Mouse (Mus musculus): Measurements from ENCODE around the gene Hdhd3. TPM values are rescaled to one million over a fixed set of nuclear protein-coding genes. Genes with fewer than 3 reads are reported as not detected.

Hdhd3 gene
- total RNA-seq, 1 experiment = 0.62 TPM

DNA sequence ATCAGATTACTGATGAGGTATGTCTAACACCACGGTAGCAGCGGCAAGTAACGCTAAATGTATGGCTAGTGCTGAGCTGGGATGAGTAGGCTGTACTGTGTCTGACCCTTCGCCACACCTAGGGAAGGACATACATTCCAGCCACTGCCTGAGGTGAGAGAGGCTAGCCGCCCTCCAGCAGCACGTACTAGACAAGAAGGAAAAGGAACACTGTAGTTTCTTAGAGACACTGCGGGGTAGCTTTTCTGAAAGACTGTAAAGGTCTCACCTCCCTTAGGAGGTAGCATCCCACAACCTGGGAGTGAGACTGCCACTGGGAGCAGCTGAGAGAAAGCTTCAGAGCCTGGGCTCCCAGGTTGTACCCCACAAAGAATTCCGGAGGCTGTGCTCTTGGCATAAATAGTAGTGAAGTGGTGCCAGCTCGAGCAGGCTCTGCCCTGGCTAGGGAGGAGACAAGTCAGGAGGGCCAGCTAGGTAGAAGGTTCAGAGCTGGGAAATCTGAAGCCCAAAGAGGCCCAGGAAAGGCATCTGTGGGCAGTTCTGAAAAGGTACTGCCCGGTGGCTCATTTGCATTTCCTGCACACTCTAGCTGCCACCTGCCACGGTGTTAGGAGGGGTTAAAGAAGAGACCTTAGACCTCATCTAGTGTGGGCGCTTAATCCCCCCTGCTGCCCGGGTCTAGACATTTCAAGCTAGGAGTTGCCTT lies 15.3 kb upstream of the Hdhd3 start:
- Histone ChIP-seq H3K4me3 (ENCODE audit: insufficient read depth in 1 of 2, low read depth in 1 of 2, low read length in 2 of 2, poor library complexity in 1 of 2, severe bottlenecking in 1 of 2) (peak overlapping the region in 1 of 2 experiments; percentile 89; a peak in 2 of 4 replicates), H3K4me1 (ENCODE audit: control insufficient read depth in 2 of 2, insufficient read depth in 2 of 2, low read length in 2 of 2, poor library complexity in 1 of 2) (peaks cover 0 to 3% of the 10 kb centered on the region in 2 experiments; a peak in 1 of 4 replicates), H3K27ac (ENCODE audit: insufficient read depth, low read depth, low read length, poor library complexity, severe bottlenecking) (no peak overlapping the region), H3K36me3 (ENCODE audit: control insufficient read depth, insufficient read depth, low read length, poor library complexity, severe bottlenecking) (peaks cover 3% of the 10 kb centered on the region; the same call in 1 of the 2 replicates), H3K9me3 (ENCODE audit: control insufficient read depth, insufficient read depth, low read depth, low read length) (no peaks in the 10 kb centered on the region), H3K9ac (ENCODE audit: insufficient read depth, low read depth, low read length, poor library complexity, severe bottlenecking) (no peak overlapping the region)
- in situ Hi-C loops (cut with MboI; ENCODE audit: low sequenced_read_pairs in 2 of 2, unreplicated experiment in 2 of 2) = no loop called here
- no peak for TF ChIP-seq MAFK (IDR thresholded peaks at IDR 0.05; ENCODE audit: insufficient read depth, low read depth, low read length)
- TF ChIP-seq ZNF384 (IDR thresholded peaks at IDR 0.05; ENCODE audit: low read depth, low read length) = no peak
- no peak for TF ChIP-seq CHD2 (IDR thresholded peaks at IDR 0.05; ENCODE audit: low read depth, low read length)
- TF ChIP-seq ZC3H11A (IDR thresholded peaks at IDR 0.05; ENCODE audit: borderline replicate concordance, low read depth, low read length) = no peak
- TF ChIP-seq HCFC1 (IDR thresholded peaks at IDR 0.05; ENCODE audit: borderline replicate concordance, insufficient read depth, low read length) = no peak
- DNase-seq (ENCODE audit: low read depth, low spot score) = no peak

DNA sequence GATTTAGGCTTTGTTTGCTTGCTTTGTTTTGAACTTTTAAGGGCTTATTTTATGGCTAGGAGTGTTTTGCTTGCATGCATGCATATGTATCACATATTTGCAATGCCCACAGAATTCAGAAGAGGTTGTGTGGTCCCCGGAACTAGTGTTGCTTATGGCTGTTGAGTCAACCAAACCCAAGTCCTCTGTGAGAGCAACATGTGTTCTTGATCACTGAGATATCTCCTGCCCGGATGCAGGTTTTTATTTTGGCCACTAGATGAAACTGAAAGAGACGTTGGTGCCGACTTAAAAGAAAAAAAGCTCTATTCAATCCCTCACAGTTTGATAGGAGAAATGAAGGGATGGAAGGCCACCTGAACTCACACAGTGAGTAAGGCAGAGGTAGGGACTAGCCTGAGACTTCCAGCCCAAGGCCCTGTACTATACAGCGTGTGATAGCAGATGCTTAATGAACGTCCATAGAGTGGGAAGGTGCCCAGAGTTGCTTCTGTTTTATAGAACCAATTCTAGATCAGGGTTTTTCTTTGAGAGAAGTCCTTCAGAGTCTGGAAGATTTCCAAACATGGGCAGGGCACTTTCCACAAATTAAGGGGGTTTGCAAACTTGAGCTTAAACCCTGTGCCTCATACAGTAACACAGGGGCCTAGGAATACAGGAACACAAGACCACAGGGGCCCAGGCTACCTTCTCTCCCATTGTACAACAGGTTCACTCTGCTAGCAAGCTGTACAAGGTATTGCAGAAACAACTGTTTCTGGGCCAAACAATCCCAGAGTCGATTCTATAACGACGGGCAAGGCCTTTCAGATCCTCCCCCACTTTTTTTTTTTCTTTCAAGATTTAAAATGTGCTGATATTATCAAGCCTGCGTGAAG lies 14.5 kb upstream of the Hdhd3 start:
- in situ Hi-C loops (cut with MboI; ENCODE audit: low sequenced_read_pairs in 2 of 2, unreplicated experiment in 2 of 2) = no loop called here
- peaks cover 0 to 3% of the 10 kb centered on the region in 2 experiments; a peak in 1 of 4 replicates for H3K4me1 ChIP-seq (ENCODE audit: control insufficient read depth in 2 of 2, insufficient read depth in 2 of 2, low read length in 2 of 2, poor library complexity in 1 of 2)
- no peak overlapping the region for H3K9ac ChIP-seq (ENCODE audit: insufficient read depth, low read depth, low read length, poor library complexity, severe bottlenecking)
- H3K36me3 ChIP-seq (ENCODE audit: control insufficient read depth, insufficient read depth, low read length, poor library complexity, severe bottlenecking) = peaks cover 4% of the 10 kb centered on the region; the same call in 1 of the 2 replicates
- no peak overlapping the region for H3K4me3 ChIP-seq (ENCODE audit: insufficient read depth in 1 of 2, low read depth in 1 of 2, low read length in 2 of 2, poor library complexity in 1 of 2, severe bottlenecking in 1 of 2)
- TF ChIP-seq ZNF384 (IDR thresholded peaks at IDR 0.05; ENCODE audit: low read depth, low read length) (no peak), MAFK (IDR thresholded peaks at IDR 0.05; ENCODE audit: insufficient read depth, low read depth, low read length) (no peak), ZC3H11A (IDR thresholded peaks at IDR 0.05; ENCODE audit: borderline replicate concordance, low read depth, low read length) (no peak), HCFC1 (IDR thresholded peaks at IDR 0.05; ENCODE audit: borderline replicate concordance, insufficient read depth, low read length) (no peak), CHD2 (IDR thresholded peaks at IDR 0.05; ENCODE audit: low read depth, low read length) (no peak)
- H3K9me3 ChIP-seq (ENCODE audit: control insufficient read depth, insufficient read depth, low read depth, low read length) = no peaks in the 10 kb centered on the region
- no peak overlapping the region for H3K27ac ChIP-seq (ENCODE audit: insufficient read depth, low read depth, low read length, poor library complexity, severe bottlenecking)
- no peak for DNase-seq (ENCODE audit: low read depth, low spot score)

DNA sequence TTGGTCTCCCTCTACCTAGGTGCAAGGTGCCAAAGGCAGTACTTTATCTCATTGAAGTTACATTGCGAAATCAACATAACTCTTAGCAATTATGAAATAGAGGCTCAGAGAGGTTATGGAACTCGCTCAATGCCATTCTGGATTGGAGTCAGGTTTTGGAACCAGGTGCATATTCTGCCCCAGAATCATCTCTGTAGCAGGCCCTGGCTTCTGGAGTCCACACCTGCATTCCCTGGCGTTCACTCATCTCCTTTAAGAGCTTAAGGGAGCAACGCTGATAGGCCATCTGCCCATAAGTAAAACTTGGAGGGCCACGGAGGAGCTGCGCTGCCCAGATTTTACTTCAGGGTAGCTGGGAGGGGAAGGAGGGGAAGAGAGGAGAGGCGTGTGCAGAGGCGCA lies 13.8 kb upstream of the Hdhd3 start:
- DNase-seq (ENCODE audit: low read depth, low spot score) = no peak
- Histone ChIP-seq H3K9ac (ENCODE audit: insufficient read depth, low read depth, low read length, poor library complexity, severe bottlenecking) (no peak overlapping the region), H3K4me3 (ENCODE audit: insufficient read depth in 1 of 2, low read depth in 1 of 2, low read length in 2 of 2, poor library complexity in 1 of 2, severe bottlenecking in 1 of 2) (no peak overlapping the region), H3K27ac (ENCODE audit: insufficient read depth, low read depth, low read length, poor library complexity, severe bottlenecking) (no peak overlapping the region), H3K36me3 (ENCODE audit: control insufficient read depth, insufficient read depth, low read length, poor library complexity, severe bottlenecking) (peaks cover 10% of the 10 kb centered on the region; the same call in 1 of the 2 replicates), H3K4me1 (ENCODE audit: control insufficient read depth in 2 of 2, insufficient read depth in 2 of 2, low read length in 2 of 2, poor library complexity in 1 of 2) (peaks cover 0 to 3% of the 10 kb centered on the region in 2 experiments; a peak in 1 of 4 replicates), H3K9me3 (ENCODE audit: control insufficient read depth, insufficient read depth, low read depth, low read length) (no peaks in the 10 kb centered on the region)
- TF ChIP-seq MAFK (IDR thresholded peaks at IDR 0.05; ENCODE audit: insufficient read depth, low read depth, low read length) (no peak), HCFC1 (IDR thresholded peaks at IDR 0.05; ENCODE audit: borderline replicate concordance, insufficient read depth, low read length) (no peak), CHD2 (IDR thresholded peaks at IDR 0.05; ENCODE audit: low read depth, low read length) (no peak), ZC3H11A (IDR thresholded peaks at IDR 0.05; ENCODE audit: borderline replicate concordance, low read depth, low read length) (no peak), ZNF384 (IDR thresholded peaks at IDR 0.05; ENCODE audit: low read depth, low read length) (no peak)
- in situ Hi-C loops (cut with MboI; ENCODE audit: low sequenced_read_pairs in 2 of 2, unreplicated experiment in 2 of 2) = no loop called here

DNA sequence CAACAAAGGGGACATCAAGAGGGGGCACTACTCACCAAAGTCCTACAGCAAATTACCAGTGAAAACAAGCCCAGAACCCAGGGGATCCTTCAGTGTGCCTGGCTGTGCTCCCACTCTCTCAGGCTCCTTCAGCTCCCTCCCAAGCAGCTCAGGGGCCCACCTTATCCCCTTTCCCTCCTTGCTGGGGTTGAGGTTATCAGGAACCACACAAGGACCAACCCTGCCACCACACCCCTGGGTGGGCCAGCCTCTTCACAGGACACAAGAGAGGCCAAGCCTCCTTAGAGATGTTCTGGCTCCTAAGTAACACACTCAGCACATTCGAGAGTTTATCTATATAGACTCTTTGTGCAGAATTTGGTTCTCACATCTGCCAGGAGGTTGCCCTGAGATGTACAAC lies 13.3 kb upstream of the Hdhd3 start:
- peaks cover 15% of the 10 kb centered on the region; the same call in 1 of the 2 replicates for H3K36me3 ChIP-seq (ENCODE audit: control insufficient read depth, insufficient read depth, low read length, poor library complexity, severe bottlenecking)
- no peak overlapping the region for H3K27ac ChIP-seq (ENCODE audit: insufficient read depth, low read depth, low read length, poor library complexity, severe bottlenecking)
- no peaks in the 10 kb centered on the region for H3K9me3 ChIP-seq (ENCODE audit: control insufficient read depth, insufficient read depth, low read depth, low read length)
- peaks cover 0 to 3% of the 10 kb centered on the region in 2 experiments; a peak in 1 of 4 replicates for H3K4me1 ChIP-seq (ENCODE audit: control insufficient read depth in 2 of 2, insufficient read depth in 2 of 2, low read length in 2 of 2, poor library complexity in 1 of 2)
- H3K4me3 ChIP-seq (ENCODE audit: insufficient read depth in 1 of 2, low read depth in 1 of 2, low read length in 2 of 2, poor library complexity in 1 of 2, severe bottlenecking in 1 of 2) = no peak overlapping the region
- no peak for DNase-seq (ENCODE audit: low read depth, low spot score)
- in situ Hi-C loops (cut with MboI; ENCODE audit: low sequenced_read_pairs in 2 of 2, unreplicated experiment in 2 of 2) = no loop called here
- no peak for TF ChIP-seq HCFC1 (IDR thresholded peaks at IDR 0.05; ENCODE audit: borderline replicate concordance, insufficient read depth, low read length)
- TF ChIP-seq CHD2 (IDR thresholded peaks at IDR 0.05; ENCODE audit: low read depth, low read length) = no peak
- TF ChIP-seq MAFK (IDR thresholded peaks at IDR 0.05; ENCODE audit: insufficient read depth, low read depth, low read length) = no peak
- TF ChIP-seq ZNF384 (IDR thresholded peaks at IDR 0.05; ENCODE audit: low read depth, low read length) = no peak
- TF ChIP-seq ZC3H11A (IDR thresholded peaks at IDR 0.05; ENCODE audit: borderline replicate concordance, low read depth, low read length) = no peak
- H3K9ac ChIP-seq (ENCODE audit: insufficient read depth, low read depth, low read length, poor library complexity, severe bottlenecking) = no peak overlapping the region
